Mouse (Mus musculus) C2C12 (cell line): ENCODE data around the gene Rassf1. TPM values are rescaled to one million over a fixed set of nuclear protein-coding genes. Genes with fewer than 3 reads are reported as not detected.

Experiments
- H3K27me3 ChIP-seq: one replicate; pipeline ENCODE4 v1.6.1; 2011; ENCODE audit not compliant: control insufficient read depth, insufficient read depth, insufficient read length
- H3K36me3 ChIP-seq: one replicate; pipeline ENCODE4 v1.6.1; 2011; ENCODE audit not compliant: control insufficient read depth, insufficient read depth
- H3K4me3 ChIP-seq: one replicate; pipeline ENCODE4 v1.5.1; 2011; ENCODE audit warnings: mild to moderate bottlenecking, control low read depth; ENCODE audit not compliant: poor library complexity, insufficient read depth, severe bottlenecking
- H3K79me2 ChIP-seq: one replicate; pipeline ENCODE4 v1.6.1; 2011; ENCODE audit not compliant: control insufficient read depth, insufficient read depth
- H3K79me3 ChIP-seq: one replicate; pipeline ENCODE4 v1.6.1; 2011; ENCODE audit warnings: low read depth, control low read depth
- H3ac ChIP-seq: one replicate; pipeline ENCODE3; 2011; ENCODE audit warnings: low read depth; ENCODE audit not compliant: control insufficient read depth, insufficient read length
- CEBPB ChIP-seq: IDR thresholded peaks from one replicate; pipeline ENCODE4 v1.6.1; 2011; ENCODE audit warnings: low read depth, mild to moderate bottlenecking, control low read depth, moderate library complexity
- CTCF ChIP-seq: IDR thresholded peaks from one replicate; pipeline ENCODE4 v1.5.1; 2011; ENCODE audit not compliant: control insufficient read depth, insufficient read depth, insufficient read length
- FOSL1 ChIP-seq: IDR thresholded peaks from one replicate; pipeline ENCODE4 v1.8.0; 2011; ENCODE audit warnings: mild to moderate bottlenecking, low read length; ENCODE audit not compliant: poor library complexity, insufficient read depth, severe bottlenecking
- MAX ChIP-seq: IDR thresholded peaks from one replicate; pipeline ENCODE4 v1.6.1; 2011; ENCODE audit warnings: mild to moderate bottlenecking, control low read depth
- MYOD1 ChIP-seq: IDR thresholded peaks from one replicate; pipeline ENCODE4 v1.6.1; 2011; ENCODE audit warnings: low read depth; ENCODE audit not compliant: control insufficient read depth, insufficient read length
- MYOG ChIP-seq: IDR thresholded peaks from one replicate; pipeline ENCODE4 v1.6.1; 2011; ENCODE audit not compliant: control insufficient read depth, insufficient read length; ENCODE audit errors: extremely low read depth
- USF1 ChIP-seq: IDR thresholded peaks from one replicate; pipeline ENCODE4 v1.6.1; 2011; ENCODE audit warnings: low read depth, mild to moderate bottlenecking, control low read depth, moderate library complexity
- polyA plus RNA-seq: library from polyadenylated mRNA; unstranded; fragments of >200 nt; fragmentation: generic; extraction: Trizol; gene quantifications from one replicate; pipeline ENCODE4 v1.2.1, GENCODE M21; 2012; ENCODE audit warnings: missing spikeins

The Rassf1 gene
- polyA plus RNA-seq, 1 experiment, result 89.7 TPM

DNA sequence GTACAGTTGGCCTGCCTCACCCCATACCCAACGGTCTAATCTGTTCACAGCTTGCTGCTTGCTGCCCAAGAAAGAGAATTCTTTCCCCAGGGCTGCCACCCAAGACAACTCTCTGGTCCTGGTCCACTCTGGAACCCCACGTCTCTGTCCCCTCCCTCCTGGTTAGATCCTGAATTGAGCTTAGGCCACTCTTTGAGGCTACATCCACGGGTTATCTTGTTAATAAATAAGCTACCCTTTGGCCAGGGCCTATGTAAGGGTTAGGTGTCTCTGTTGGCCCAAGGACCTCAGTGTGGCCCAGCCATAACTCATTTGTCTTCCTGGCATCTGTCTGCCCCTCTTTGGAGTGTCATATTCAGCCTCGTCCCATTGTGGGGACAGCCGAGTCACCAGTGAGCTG, 47.0 kb downstream of the Rassf1 start:
- TF ChIP-seq MYOG (no peak), MYOD1 (no peak), FOSL1 (no peak), USF1 (no peak), CEBPB (no peak), MAX (no peak), CTCF (no peak)
- no peaks in the 10 kb centered on the region for H3K79me3 ChIP-seq

DNA sequence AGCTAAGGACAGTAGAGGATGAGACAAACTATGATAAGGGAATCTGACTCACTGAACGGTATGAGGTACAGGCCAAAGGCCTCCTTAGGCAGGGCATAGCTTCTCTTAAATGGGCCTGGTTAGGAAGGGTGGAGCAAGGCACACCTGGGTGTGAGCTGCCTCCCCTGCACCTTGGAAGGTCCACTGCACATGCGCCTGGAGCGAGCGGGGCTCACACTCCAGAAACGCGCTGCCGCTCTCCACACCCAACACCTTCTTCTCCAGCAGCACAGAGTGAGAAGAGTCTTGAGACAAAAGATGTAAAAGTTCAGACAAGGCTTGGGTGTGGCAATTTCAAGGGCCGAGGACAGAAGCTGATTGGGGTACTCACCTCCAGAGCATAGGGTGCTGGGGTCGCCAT, 48.1 kb downstream of the Rassf1 start:
- H3K79me3 ChIP-seq, result no peaks in the 10 kb centered on the region
- no peaks in the 10 kb centered on the region for H3K27me3 ChIP-seq
- H3K4me3 ChIP-seq, result no peak overlapping the region
- TF ChIP-seq MYOD1, result no peak
- H3K79me2 ChIP-seq, result no peaks in the 10 kb centered on the region
- H3ac ChIP-seq, result no peak overlapping the region
- H3K36me3 ChIP-seq, result no peaks in the 10 kb centered on the region

More for the DNA sequence above, 47.0 kb downstream of the Rassf1 start:
- no peaks in the 10 kb centered on the region for H3K27me3 ChIP-seq
- H3K79me2 ChIP-seq, result no peaks in the 10 kb centered on the region
- H3K4me3 ChIP-seq, result no peak overlapping the region
- peaks cover 2% of the 10 kb centered on the region for H3K36me3 ChIP-seq
- no peak overlapping the region for H3ac ChIP-seq

- no peaks in the 10 kb centered on the region for H3K79me2 ChIP-seq
- no peak overlapping the region for H3K4me3 ChIP-seq
- H3K27me3 ChIP-seq, result no peaks in the 10 kb centered on the region
- TF ChIP-seq MYOG (no peak), MAX (no peak), CTCF (no peak), FOSL1 (no peak), CEBPB (no peak), USF1 (no peak), MYOD1 (no peak)
- no peaks in the 10 kb centered on the region for H3K79me3 ChIP-seq
- H3ac ChIP-seq, result no peak overlapping the region
- H3K36me3 ChIP-seq, result no peaks in the 10 kb centered on the region
These were observed 48.5 kb downstream of the Rassf1 start for GRCm38 (mm10) chr9:107599842-107600241.

DNA sequence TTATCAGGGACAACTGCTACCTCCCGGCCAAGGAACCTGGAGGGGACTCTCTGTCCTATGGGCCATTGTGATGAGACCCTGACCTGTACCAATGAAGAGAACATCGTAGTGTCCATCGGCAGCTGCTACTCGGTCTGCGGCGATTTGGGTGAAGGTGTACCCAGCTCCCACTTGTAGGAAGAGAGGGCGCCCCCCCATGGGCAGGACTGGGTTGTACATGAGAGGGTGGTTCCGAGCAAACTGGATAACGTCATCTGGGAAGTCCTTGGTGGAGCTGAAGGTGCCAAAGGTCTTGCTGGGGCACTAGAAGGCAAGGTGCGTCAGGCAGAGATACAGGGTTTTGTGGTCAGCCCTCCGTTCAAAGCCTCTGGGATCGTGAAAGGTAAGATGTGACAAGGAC, 49.4 kb downstream of the Rassf1 start:
- no peaks in the 10 kb centered on the region for H3K27me3 ChIP-seq
- no peak for TF ChIP-seq USF1
- TF ChIP-seq CEBPB, result no peak
- TF ChIP-seq MAX, result no peak
- no peak for TF ChIP-seq MYOG
- TF ChIP-seq CTCF, result no peak
- no peak for TF ChIP-seq MYOD1
- TF ChIP-seq FOSL1, result no peak
- no peak overlapping the region for H3K4me3 ChIP-seq
- H3K79me3 ChIP-seq, result no peaks in the 10 kb centered on the region
- no peak overlapping the region for H3ac ChIP-seq
- H3K36me3 ChIP-seq, result no peaks in the 10 kb centered on the region
- no peaks in the 10 kb centered on the region for H3K79me2 ChIP-seq

- TF ChIP-seq CTCF (no peak), MAX (no peak), MYOD1 (no peak), FOSL1 (no peak), MYOG (no peak), CEBPB (no peak), USF1 (no peak)
- Histone ChIP-seq H3K79me2 (no peaks in the 10 kb centered on the region), H3K4me3 (no peak overlapping the region), H3K27me3 (no peaks in the 10 kb centered on the region), H3K36me3 (no peaks in the 10 kb centered on the region), H3K79me3 (no peaks in the 10 kb centered on the region), H3ac (no peak overlapping the region)
These were observed 49.9 kb downstream of the Rassf1 start for GRCm38 (mm10) chr9:107601275-107601674.

DNA sequence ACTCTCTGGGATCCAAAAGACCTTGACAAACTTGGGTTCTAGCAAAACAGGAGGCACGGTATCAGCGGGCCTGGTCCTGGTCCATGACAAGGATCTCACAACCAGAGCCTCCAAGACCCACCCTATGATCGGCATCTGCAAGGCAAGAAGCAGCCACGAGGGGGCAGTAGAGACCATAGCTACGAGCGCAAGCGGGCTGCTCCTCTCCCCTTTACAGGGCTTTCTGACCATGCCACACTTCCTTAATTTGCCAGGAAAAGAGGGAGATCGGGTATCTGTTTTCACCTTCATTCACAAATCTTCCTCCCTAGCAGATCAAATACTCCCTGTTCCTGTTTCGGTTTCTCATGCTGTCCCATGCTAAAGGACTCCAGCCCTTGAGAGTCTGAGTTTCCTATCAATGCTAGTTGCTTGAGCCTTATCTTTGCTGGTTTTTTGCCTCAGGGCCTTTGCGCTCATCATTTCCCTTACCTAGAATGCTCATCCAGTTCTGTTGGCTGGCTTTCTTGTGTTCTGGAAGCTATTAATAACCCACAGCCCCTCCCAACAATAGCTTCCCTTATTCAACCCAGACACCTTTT, 50.8 kb downstream of the Rassf1 start:
- no peaks in the 10 kb centered on the region for H3K36me3 ChIP-seq
- TF ChIP-seq CEBPB, result no peak
- TF ChIP-seq MAX, result no peak
- TF ChIP-seq CTCF, result peak; percentile 87
- TF ChIP-seq MYOG, result no peak
- no peak overlapping the region for H3ac ChIP-seq
- H3K27me3 ChIP-seq, result no peaks in the 10 kb centered on the region
- no peaks in the 10 kb centered on the region for H3K79me3 ChIP-seq
- no peak overlapping the region for H3K4me3 ChIP-seq
- no peaks in the 10 kb centered on the region for H3K79me2 ChIP-seq
